Mouse (Mus musculus) hindbrain, embryonic 10.5 days (tissue): Measurements from ENCODE around the gene Kmt2c. TPM values are rescaled to one million over a fixed set of nuclear protein-coding genes. Genes with fewer than 3 reads are reported as not detected.
A peak's percentile ranks its signal among the peaks of the same experiment; 100 is the strongest.
"Not testable (repeated sequence)": the region's sequence is repeated elsewhere in the genome, so short reads cannot be mapped to it uniquely, and the experiment has no call there.

Experiments
- DNase-seq: peaks from one replicate; pipeline ENCODE4 v3.0.0-alpha.2; 2017; ENCODE audit warnings: low spot score
- H3K27ac ChIP-seq: fragments of 300-500 bp; sonication (generic); 2 replicates; pipeline ENCODE4 v1.5.1; 2016; ENCODE audit warnings: mild to moderate bottlenecking, moderate library complexity
- H3K27me3 ChIP-seq: fragments of 300-500 bp; sonication (generic); 2 replicates; pipeline ENCODE4 v1.6.1; 2016; ENCODE audit warnings: mild to moderate bottlenecking; ENCODE audit not compliant: poor library complexity, insufficient read depth, severe bottlenecking
- H3K36me3 ChIP-seq: fragments of 300-500 bp; sonication (generic); 2 replicates; pipeline ENCODE4 v1.6.1; 2016; ENCODE audit warnings: mild to moderate bottlenecking, moderate library complexity
- H3K4me1 ChIP-seq: fragments of 300-500 bp; sonication (generic); replicated peaks from 2 replicates; pipeline ENCODE4 v1.6.1; 2016; ENCODE audit warnings: mild to moderate bottlenecking
- H3K4me3 ChIP-seq: fragments of 300-500 bp; sonication (generic); 2 replicates; pipeline ENCODE4 v1.5.1; 2016; ENCODE audit warnings: mild to moderate bottlenecking, moderate library complexity
- H3K9me3 ChIP-seq: fragments of 300-500 bp; sonication (generic); 2 replicates; pipeline ENCODE4 v1.6.1; 2016; ENCODE audit warnings: mild to moderate bottlenecking, moderate library complexity
- WGBS: fragments of 180-500 bp; shearing (Covaris S2); methylation state at CpG from one replicate; pipeline ENCODE4 v1.1.7; 2016; 5-methylcytosine and 5-hydroxymethylcytosine counted together
- polyA plus RNA-seq: library from polyadenylated mRNA; unstranded; fragments of >200 nt; fragmentation: Nextera tagmentation; extraction: Ambion mirVana; gene quantifications from 2 replicates; pipeline ENCODE4 v1.2.1, GENCODE M21; 2016

Gene Kmt2c
- polyA plus RNA-seq, 1 experiment from 2014 or later, result 12.2 TPM

GRCm38 (mm10) chr5:25499423-25500398 is 1.1 kb upstream of the Kmt2c start:
- DNase-seq, result peak; percentile 96
- Histone ChIP-seq H3K27ac (peak overlapping the region; percentile 98), H3K4me1 (peaks cover 15% of the 10 kb centered on the region), H3K27me3 (no peaks in the 10 kb centered on the region), H3K9me3 (no peaks in the 10 kb centered on the region), H3K36me3 (no peaks in the 10 kb centered on the region), H3K4me3 (peak overlapping the region; percentile 82)
- under 1% methylated on average over 90 of the region's 90 CpGs for WGBS

- H3K9me3 ChIP-seq, result no peaks in the 10 kb centered on the region
- 4% methylated on average over 62 of the region's 87 CpGs for WGBS
- H3K27me3 ChIP-seq, result no peaks in the 10 kb centered on the region
- peaks cover 15% of the 10 kb centered on the region for H3K4me1 ChIP-seq
- H3K36me3 ChIP-seq, result no peaks in the 10 kb centered on the region
- peak overlapping the region; percentile 82 for H3K4me3 ChIP-seq
- peak; percentile 83 for DNase-seq
- H3K27ac ChIP-seq, result peak overlapping the region; percentile 98
Observed at GRCm38 (mm10) chr5:25498821-25499422, 339 bp upstream of the Kmt2c start.

GRCm38 (mm10) chr5:25497720-25498345 is 750 bp downstream of the Kmt2c start:
- Histone ChIP-seq H3K27ac (peak overlapping the region; percentile 98), H3K36me3 (no peaks in the 10 kb centered on the region), H3K27me3 (no peaks in the 10 kb centered on the region), H3K4me1 (peaks cover 15% of the 10 kb centered on the region), H3K9me3 (no peaks in the 10 kb centered on the region), H3K4me3 (peak overlapping the region; percentile 82)
- peak; percentile 61 for DNase-seq
- WGBS, result under 1% methylated on average over 78 of the region's 78 CpGs

- H3K36me3 ChIP-seq, result no peaks in the 10 kb centered on the region
Observed at GRCm38 (mm10) chr5:25497369-25497719, 1.2 kb downstream of the Kmt2c start.

GRCm38 (mm10) chr5:25496652-25497051 is 1.9 kb downstream of the Kmt2c start:
- no peaks in the 10 kb centered on the region for H3K9me3 ChIP-seq
- no peaks in the 10 kb centered on the region for H3K27me3 ChIP-seq
- no peak overlapping the region for H3K27ac ChIP-seq
- H3K36me3 ChIP-seq, result no peaks in the 10 kb centered on the region
- DNase-seq, result no peak
- H3K4me3 ChIP-seq, result peak overlapping the region; percentile 82
- 57% methylated on average over 2 of the region's 2 CpGs for WGBS
- peaks cover 15% of the 10 kb centered on the region for H3K4me1 ChIP-seq

More at GRCm38 (mm10) chr5:25497369-25497719, 1.2 kb downstream of the Kmt2c start:
- 3% methylated on average over 10 of the region's 10 CpGs for WGBS
- DNase-seq, result no peak
- H3K4me1 ChIP-seq, result peaks cover 15% of the 10 kb centered on the region
- H3K27me3 ChIP-seq, result no peaks in the 10 kb centered on the region
- no peaks in the 10 kb centered on the region for H3K9me3 ChIP-seq
- peak overlapping the region; percentile 82 for H3K4me3 ChIP-seq
- peak overlapping the region; percentile 98 for H3K27ac ChIP-seq

GRCm38 (mm10) chr5:25478863-25479262 is 19.7 kb downstream of the Kmt2c start:
- H3K27me3 ChIP-seq, result no peaks in the 10 kb centered on the region
- no peak for DNase-seq
- H3K27ac ChIP-seq, result no peak overlapping the region
- no peak overlapping the region for H3K4me3 ChIP-seq
- H3K36me3 ChIP-seq, result 0 out of 2 replicates have a peak, but pooled peaks cover 2% of the 10 kb centered on the region
- no peaks in the 10 kb centered on the region for H3K4me1 ChIP-seq
- no peaks in the 10 kb centered on the region for H3K9me3 ChIP-seq

GRCm38 (mm10) chr5:25475789-25476188 is 22.8 kb downstream of the Kmt2c start:
- DNase-seq, result no peak
- H3K9me3 ChIP-seq, result no peaks in the 10 kb centered on the region
- no peaks in the 10 kb centered on the region for H3K27me3 ChIP-seq
- no peak overlapping the region for H3K27ac ChIP-seq
- H3K36me3 ChIP-seq, result 0 out of 2 replicates have a peak, but pooled peaks cover 2% of the 10 kb centered on the region
- H3K4me3 ChIP-seq, result no peak overlapping the region
- H3K4me1 ChIP-seq, result peaks cover 10% of the 10 kb centered on the region
- WGBS, result 84% methylated on average over 2 of the region's 2 CpGs

GRCm38 (mm10) chr5:25472070-25472469 is 26.5 kb downstream of the Kmt2c start:
- Histone ChIP-seq H3K9me3 (no peaks in the 10 kb centered on the region), H3K27me3 (no peaks in the 10 kb centered on the region), H3K27ac (peak overlapping the region; percentile 76), H3K36me3 (no peaks in the 10 kb centered on the region), H3K4me3 (peak overlapping the region; percentile 49), H3K4me1 (peaks cover 10% of the 10 kb centered on the region)
- DNase-seq, result peak; percentile 4
- WGBS, result 5% methylated on average over 6 of the region's 6 CpGs

- no peak for DNase-seq
- Histone ChIP-seq H3K27me3 (no peaks in the 10 kb centered on the region), H3K36me3 (0 out of 2 replicates have a peak, but pooled peaks cover 9% of the 10 kb centered on the region), H3K4me3 (no peak overlapping the region), H3K4me1 (no peaks in the 10 kb centered on the region), H3K9me3 (no peaks in the 10 kb centered on the region), H3K27ac (no peak overlapping the region)
- WGBS, result 96% methylated on average over 1 of the region's 1 CpGs
Observed at GRCm38 (mm10) chr5:25461956-25462355, 36.6 kb downstream of the Kmt2c start.

GRCm38 (mm10) chr5:25455432-25455831 is 43.2 kb downstream of the Kmt2c start:
- not testable (repeated sequence) for H3K27ac ChIP-seq, H3K27me3 ChIP-seq, H3K4me1 ChIP-seq, DNase-seq, H3K4me3 ChIP-seq, H3K9me3 ChIP-seq, H3K36me3 ChIP-seq

- WGBS, result 88% methylated on average over 2 of the region's 2 CpGs
- no peak overlapping the region for H3K4me3 ChIP-seq
- no peak overlapping the region for H3K27ac ChIP-seq
Observed at GRCm38 (mm10) chr5:25452691-25453090, 45.9 kb downstream of the Kmt2c start.

GRCm38 (mm10) chr5:25437508-25437907 is 61.1 kb downstream of the Kmt2c start:
- Histone ChIP-seq H3K9me3 (no peaks in the 10 kb centered on the region), H3K4me1 (no peaks in the 10 kb centered on the region), H3K27ac (no peak overlapping the region), H3K36me3 (0 out of 2 replicates have a peak, but pooled peaks cover 6% of the 10 kb centered on the region), H3K27me3 (no peaks in the 10 kb centered on the region), H3K4me3 (no peak overlapping the region)
- DNase-seq, result no peak
- WGBS, result 95% methylated on average over 1 of the region's 1 CpGs

More at GRCm38 (mm10) chr5:25452691-25453090, 45.9 kb downstream of the Kmt2c start:
- no peak for DNase-seq
- no peaks in the 10 kb centered on the region for H3K27me3 ChIP-seq
- H3K36me3 ChIP-seq, result no peaks in the 10 kb centered on the region
- no peaks in the 10 kb centered on the region for H3K9me3 ChIP-seq
- H3K4me1 ChIP-seq, result no peaks in the 10 kb centered on the region
